Comparison of ENCODE assay signal across 9 mouse cellular contexts in genomic region chr9:75312008-75312407, GRCm38 (mm10). TPM values are rescaled to one million over a fixed set of nuclear protein-coding genes. Genes with fewer than 3 reads are reported as not detected.
A peak's percentile ranks its signal among the peaks of the same experiment; 100 is the strongest.
DNase-seq lines count a peak whose midpoint lies in the region; ATAC-seq lines count a peak whose summit lies in the region.
"Had no signal": no experiment of that assay in that cellular context is flagged by ENCODE, and none has a peak within 500 bp of the region (broad histone marks: within the 10 kb centered on the region; RNA-seq: fewer than 3 reads in every experiment).

No protein-coding gene starts in this region.

- no peak overlapping the region for H3K9ac ChIP-seq in forebrain, embryonic 16.5 days (replicated peaks; ENCODE audit: low read depth, low read length)

- H3K27me3 ChIP-seq in forebrain, embryonic 10.5 days (ENCODE audit: poor library complexity, severe bottlenecking), result no peaks in the 10 kb centered on the region
- no peaks in the 10 kb centered on the region for H3K27me3 ChIP-seq in forebrain, embryonic 16.5 days (replicated peaks; ENCODE audit: control insufficient read depth, insufficient read depth, low read length)
- no peaks in the 10 kb centered on the region for H3K27me3 ChIP-seq in splenic B cell, adult 2 months (ENCODE audit: control insufficient read depth, insufficient read depth, low read length, poor library complexity, severe bottlenecking)

- no peak overlapping the region for H3K4me3 ChIP-seq in forebrain, embryonic 10.5 days
- no peak overlapping the region for H3K4me3 ChIP-seq in forebrain, embryonic 16.5 days (replicated peaks; ENCODE audit: low read length)

- H3K9me3 ChIP-seq in forebrain, embryonic 10.5 days, result no peaks in the 10 kb centered on the region
- no peaks in the 10 kb centered on the region for H3K9me3 ChIP-seq in forebrain, embryonic 16.5 days (ENCODE audit: control insufficient read depth, low read length)

- no peaks in the 10 kb centered on the region for H3K36me3 ChIP-seq in forebrain, embryonic 10.5 days (replicated peaks)
- H3K36me3 ChIP-seq in forebrain, embryonic 16.5 days (ENCODE audit: control insufficient read depth, insufficient read depth), result no peaks in the 10 kb centered on the region
- H3K36me3 ChIP-seq in splenic B cell, adult 2 months (ENCODE audit: control insufficient read depth, insufficient read depth, low read length, poor library complexity, severe bottlenecking), result no peaks in the 10 kb centered on the region

- DNase-seq in forebrain, embryonic 10.5 days (ENCODE audit: extremely low spot score, low spot score), result peak; percentile 73
- peak; percentile 78 for DNase-seq in MN1 (ENCODE audit: low spot score)
- peak; percentile 94 to 98 for DNase-seq in cerebellum, postnatal 10 days
- DNase-seq in gastrocnemius, postnatal 4 days (ENCODE audit: low spot score in 2 of 2), result peak; percentile 64 to 67
- DNase-seq in left cerebral cortex, adult 11 months (ENCODE audit: low spot score), result peak; percentile 51
- peak; percentile 79 for DNase-seq in splenic B cell, adult 2 months (ENCODE audit: low read depth, low spot score)

- WGBS in forebrain, embryonic 10.5 days, result 19% methylated on average over 4 of the region's 4 CpGs
- WGBS in forebrain, embryonic 16.5 days, result 17% methylated on average over 4 of the region's 4 CpGs

- no peak overlapping the region for H3K27ac ChIP-seq in forebrain, embryonic 10.5 days
- H3K27ac ChIP-seq in forebrain, embryonic 16.5 days (ENCODE audit: low read length), result no peak overlapping the region
- H3K27ac ChIP-seq: macrophage had no signal

- no peak overlapping the region for H3K4me2 ChIP-seq in forebrain, embryonic 16.5 days (ENCODE audit: low read length)

- no peak for ATAC-seq in forebrain, embryonic 16.5 days
- ATAC-seq in monocyte, adult 5-6 weeks (replicated peaks; ENCODE audit: insufficient number of reproducible peaks, low FRiP score, low TSS enrichment, poor library complexity, severe bottlenecking), result 0 out of 2 replicates have a peak, but pooled peaks have one; percentile 46

- H3K4me1 ChIP-seq in forebrain, embryonic 10.5 days, result peaks cover 31% of the 10 kb centered on the region
- H3K4me1 ChIP-seq in forebrain, embryonic 16.5 days (replicated peaks; ENCODE audit: control insufficient read depth, insufficient read depth, low read length), result peaks cover 19% of the 10 kb centered on the region

RNA-seq across cellular contexts. Expression of gene Gnb5, which starts 5.9 kb away (rescaled TPM):
- 24.0 and 27.9 TPM in 2 replicates for polyA plus RNA-seq in forebrain, embryonic 10.5 days (2016; fragmentation: Nextera tagmentation; extraction: Ambion mirVana)
- 50.8 and 60.2 TPM in 2 replicates for polyA plus RNA-seq in forebrain, embryonic 16.5 days (2015; fragmentation: Nextera tagmentation; extraction: Ambion mirVana)
- 10 to 100 TPM; 12.1 to 14.9 TPM for total RNA-seq in gastrocnemius, postnatal 4 days (2021)
- total RNA-seq in monocyte, adult 5-6 weeks (2017), result 2.0 to 5.4 TPM (median 4.1 TPM) in 3 replicates

RNA-seq across cellular contexts. Expression of gene Bcl2l10, which starts 35.5 kb away (rescaled TPM):
- polyA plus RNA-seq in forebrain, embryonic 10.5 days (2016; fragmentation: Nextera tagmentation; extraction: Ambion mirVana), result not detected in 2 replicates
- not detected in 2 replicates for polyA plus RNA-seq in forebrain, embryonic 16.5 days (2015; fragmentation: Nextera tagmentation; extraction: Ambion mirVana)
- not detected for total RNA-seq in gastrocnemius, postnatal 4 days (2021)
- total RNA-seq in monocyte, adult 5-6 weeks (2017), result not detected in 3 replicates
- polyA plus RNA-seq: macrophage had no signal
